19 mouse cellular contexts compared by ENCODE assay signal in the genomic region with DNA sequence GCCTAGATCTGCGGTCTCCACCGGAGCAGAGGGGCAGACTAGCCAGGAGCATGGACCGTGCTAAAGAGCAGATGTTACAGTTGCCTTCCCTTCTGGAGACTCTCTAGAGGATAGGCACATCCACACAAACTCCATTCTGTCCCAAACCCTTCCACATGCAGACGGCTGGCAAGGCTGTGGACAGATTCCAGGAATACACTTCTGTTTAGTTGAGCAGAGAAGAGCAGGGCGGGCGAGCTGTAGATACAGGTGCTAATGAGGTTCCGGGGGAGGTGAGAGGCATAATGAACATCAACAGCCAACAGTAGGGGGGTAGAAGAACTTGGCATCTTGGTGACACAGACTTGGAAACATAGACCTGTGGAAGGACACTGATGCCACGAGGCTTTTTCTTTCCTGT. TPM values are rescaled to one million over a fixed set of nuclear protein-coding genes. Genes with fewer than 3 reads are reported as not detected.
DNase-seq lines count a peak whose midpoint lies in the region; ATAC-seq lines count a peak whose summit lies in the region.
"Had no signal": no experiment of that assay in that cellular context is flagged by ENCODE, and none has a peak within 500 bp of the region (broad histone marks: within the 10 kb centered on the region; RNA-seq: fewer than 3 reads in every experiment).

No protein-coding gene starts in this region.

- H3K36me3 ChIP-seq in midbrain, embryonic 13.5 days = peaks cover 44% of the 10 kb centered on the region
- peaks cover 79% of the 10 kb centered on the region for H3K36me3 ChIP-seq in midbrain, embryonic 10.5 days
- peaks cover 45% of the 10 kb centered on the region for H3K36me3 ChIP-seq in forebrain, embryonic 14.5 days (ENCODE audit: control insufficient read depth, insufficient read depth, low read length)
- H3K36me3 ChIP-seq: heart, embryonic 13.5 days; liver, embryonic 13.5 days; lung, embryonic 15.5 days had no signal

- H3K9ac ChIP-seq in midbrain, embryonic 13.5 days (replicated peaks) = peak overlapping the region; percentile 40; the same call in 1 of the 2 replicates
- H3K9ac ChIP-seq in forebrain, embryonic 14.5 days (ENCODE audit: low read length) = no peak overlapping the region
- H3K9ac ChIP-seq: heart, embryonic 13.5 days; liver, embryonic 13.5 days; lung, embryonic 15.5 days; neural tube, embryonic 12.5 days had no signal

- no peak overlapping the region for H3K4me2 ChIP-seq in midbrain, embryonic 13.5 days (replicated peaks)
- no peak overlapping the region for H3K4me2 ChIP-seq in forebrain, embryonic 14.5 days (ENCODE audit: low read length)
- H3K4me2 ChIP-seq: heart, embryonic 13.5 days; liver, embryonic 13.5 days; lung, embryonic 15.5 days; neural tube, embryonic 12.5 days had no signal

- H3K27ac ChIP-seq in midbrain, embryonic 13.5 days = peak overlapping the region; percentile 9; the same call in 1 of the 2 replicates
- H3K27ac ChIP-seq in midbrain, embryonic 10.5 days (replicated peaks) = no peak overlapping the region
- H3K27ac ChIP-seq in forebrain, embryonic 14.5 days (ENCODE audit: low read depth, low read length) = peak overlapping the region; percentile 89; the same call in 1 of the 2 replicates
- H3K27ac ChIP-seq: heart, embryonic 13.5 days; liver, embryonic 13.5 days; lung, embryonic 15.5 days; neural tube, embryonic 12.5 days had no signal

- DNase-seq in frontal cortex, postnatal 25 days (ENCODE audit: low spot score in 2 of 2) = no peak
- no peak for DNase-seq in midbrain, embryonic 10.5 days (ENCODE audit: low spot score)
- DNase-seq in forebrain, embryonic 14.5 days (ENCODE audit: low spot score) = peak; percentile 66
- DNase-seq in right cerebral cortex, postnatal 10 days (ENCODE audit: low spot score in 2 of 2) = peak; percentile 59 to 63
- DNase-seq in heart, adult 8-10 months (ENCODE audit: low spot score) = no peak
- DNase-seq: adrenal gland, adult 2 months; cerebellum, adult 11 months; cerebellum, postnatal 14 days; embryo, embryonic 11 days; heart, postnatal 36 days; kidney, adult 2 months; kidney, postnatal 25 days; liver, embryonic 13.5 days; thymus, postnatal 4 days had no signal

- no peaks in the 10 kb centered on the region for H3K27me3 ChIP-seq in midbrain, embryonic 13.5 days
- no peaks in the 10 kb centered on the region for H3K27me3 ChIP-seq in midbrain, embryonic 10.5 days (ENCODE audit: low read depth, poor library complexity, severe bottlenecking)
- no peaks in the 10 kb centered on the region for H3K27me3 ChIP-seq in forebrain, embryonic 14.5 days (replicated peaks; ENCODE audit: control insufficient read depth, insufficient read depth, low read length)
- H3K27me3 ChIP-seq: lung, embryonic 15.5 days; neural tube, embryonic 12.5 days had no signal

- H3K4me1 ChIP-seq in midbrain, embryonic 13.5 days (replicated peaks) = peaks cover 71% of the 10 kb centered on the region
- H3K4me1 ChIP-seq in midbrain, embryonic 10.5 days = peaks cover 61% of the 10 kb centered on the region
- peaks cover 40% of the 10 kb centered on the region for H3K4me1 ChIP-seq in forebrain, embryonic 14.5 days (ENCODE audit: control insufficient read depth, insufficient read depth, low read length)
- H3K4me1 ChIP-seq: liver, embryonic 13.5 days had no signal

- 69% methylated on average over 8 of the region's 8 CpGs for WGBS in midbrain, embryonic 13.5 days
- 84% methylated on average over 8 of the region's 8 CpGs for WGBS in midbrain, embryonic 10.5 days
- 47% methylated on average over 8 of the region's 8 CpGs for WGBS in forebrain, embryonic 14.5 days

- H3K4me3 ChIP-seq in midbrain, embryonic 13.5 days (replicated peaks) = no peak overlapping the region
- H3K4me3 ChIP-seq in midbrain, embryonic 10.5 days = no peak overlapping the region
- no peak overlapping the region for H3K4me3 ChIP-seq in forebrain, embryonic 14.5 days (ENCODE audit: low read depth, low read length)
- H3K4me3 ChIP-seq: heart, embryonic 13.5 days; liver, embryonic 13.5 days; lung, embryonic 15.5 days; neural tube, embryonic 12.5 days had no signal

- peak; percentile 59; the same call in 1 of the 2 replicates for ATAC-seq in frontal cortex, adult (ENCODE audit: low TSS enrichment)
- ATAC-seq in midbrain, embryonic 13.5 days = no peak
- peak; percentile 27 for ATAC-seq in forebrain, embryonic 14.5 days

- no peaks in the 10 kb centered on the region for H3K9me3 ChIP-seq in midbrain, embryonic 13.5 days
- no peaks in the 10 kb centered on the region for H3K9me3 ChIP-seq in midbrain, embryonic 10.5 days (replicated peaks)
- no peaks in the 10 kb centered on the region for H3K9me3 ChIP-seq in forebrain, embryonic 14.5 days (replicated peaks; ENCODE audit: control insufficient read depth, low read length)
- H3K9me3 ChIP-seq: heart, embryonic 13.5 days; liver, embryonic 13.5 days; lung, embryonic 15.5 days; neural tube, embryonic 12.5 days had no signal

RNA-seq across cellular contexts. Expression of a gene that starts 28.2 kb away (rescaled TPM):
- 195 and 200 TPM in 2 replicates for polyA plus RNA-seq in midbrain, embryonic 13.5 days (2015; fragmentation: Nextera tagmentation; extraction: Ambion mirVana)
- 90.7 and 126 TPM in 2 replicates for polyA plus RNA-seq in midbrain, embryonic 10.5 days (2016; fragmentation: Nextera tagmentation; extraction: Ambion mirVana)
- 152 and 207 TPM in 2 replicates for polyA plus RNA-seq in forebrain, embryonic 14.5 days (2014; fragmentation: Nextera tagmentation; extraction: Ambion mirVana)
- 1 to 10 TPM in 2 of 4 experiments, under 1 TPM in 2; 0.57 to 1.4 (median 0.91) TPM for total RNA-seq in heart, adult 8-10 months (2022)

Comparison
In these comparisons a context has a peak if more than half of its experiments do, and no peak if none do; other contexts are left out.
1. DNase-seq: peak in forebrain, embryonic 14.5 days (single experiment) and right cerebral cortex, postnatal 10 days (2 of 2); none in frontal cortex, postnatal 25 days (0 of 2), midbrain, embryonic 10.5 days (single experiment) and heart, adult 8-10 months (single experiment).